Mouse (Mus musculus): ENCODE data around the gene Tbck. TPM values are rescaled to one million over a fixed set of nuclear protein-coding genes. Genes with fewer than 3 reads are reported as not detected.

Gene Tbck
- total RNA-seq, 4 experiments from 2014 or later, result 30.9 to 38.3 (median 34.8) TPM

- DNase-seq (ENCODE audit: low spot score in 2 of 2), result no peak
Observed at GRCm38 (mm10) chr3:132831179-132831873, 147.4 kb downstream of the Tbck start.

DNA sequence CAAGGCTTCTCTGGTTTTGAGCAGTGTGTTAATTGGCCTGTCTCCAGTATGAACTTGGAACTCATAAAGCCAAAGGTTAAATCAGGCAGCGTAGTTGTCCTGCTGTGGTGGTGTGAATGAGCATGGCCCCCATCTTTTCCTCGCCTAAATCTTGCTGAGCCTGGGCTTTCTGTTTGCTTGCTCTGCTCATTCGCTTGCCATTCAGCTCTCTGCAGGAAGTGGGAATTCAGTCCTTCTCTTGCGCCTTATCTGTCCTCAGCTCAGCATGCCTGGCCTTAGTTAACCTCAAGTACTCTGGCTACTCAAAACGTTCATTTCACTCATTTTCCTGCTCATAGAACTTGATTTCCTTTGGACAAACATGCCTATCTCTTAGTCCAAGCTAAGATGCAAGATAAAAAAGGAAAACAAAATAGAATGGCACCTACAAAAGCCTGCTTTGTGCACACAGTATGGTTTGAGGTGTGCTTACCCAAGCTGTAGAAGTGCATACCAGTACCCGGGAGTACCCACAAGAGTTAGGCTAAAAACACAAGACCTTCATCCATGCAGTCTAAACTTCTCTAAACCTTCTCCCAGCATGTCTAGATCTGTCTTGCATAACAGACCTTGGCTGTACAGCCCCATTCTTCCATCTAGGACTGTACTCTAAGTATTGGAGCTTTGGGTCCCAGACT is 151.3 kb downstream of the Tbck start:
- no peak for DNase-seq (ENCODE audit: low spot score in 2 of 2)

- no peak for DNase-seq (ENCODE audit: low spot score in 2 of 2)
Observed at GRCm38 (mm10) chr3:132837134-132837533, 153.2 kb downstream of the Tbck start.

GRCm38 (mm10) chr3:132838656-132839417 is 154.9 kb downstream of the Tbck start:
- DNase-seq (ENCODE audit: low spot score in 2 of 2), result no peak

- no peak for DNase-seq (ENCODE audit: low spot score in 2 of 2)
Observed at GRCm38 (mm10) chr3:132839516-132839915, 155.6 kb downstream of the Tbck start.

DNA sequence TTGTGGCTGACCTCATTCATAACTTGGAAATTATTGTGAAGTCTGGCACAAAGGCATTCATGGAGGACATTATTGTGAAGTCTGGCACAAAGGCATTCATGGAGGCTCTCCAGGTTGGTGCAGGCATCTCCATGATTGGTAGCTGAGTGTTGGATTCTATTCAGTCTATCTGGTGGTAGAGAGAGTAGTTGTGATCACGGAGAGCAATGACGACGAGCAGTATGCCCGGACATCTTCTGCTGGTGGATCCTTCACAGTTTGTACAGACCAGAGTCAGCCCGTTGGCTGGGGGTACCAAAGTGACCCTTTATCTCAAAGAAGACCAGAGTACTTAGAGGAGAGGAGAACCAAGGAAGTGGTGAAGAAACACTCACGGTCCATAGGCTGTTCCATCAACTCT is 158.7 kb downstream of the Tbck start:
- DNase-seq (ENCODE audit: low spot score in 2 of 2), result no peak

DNA sequence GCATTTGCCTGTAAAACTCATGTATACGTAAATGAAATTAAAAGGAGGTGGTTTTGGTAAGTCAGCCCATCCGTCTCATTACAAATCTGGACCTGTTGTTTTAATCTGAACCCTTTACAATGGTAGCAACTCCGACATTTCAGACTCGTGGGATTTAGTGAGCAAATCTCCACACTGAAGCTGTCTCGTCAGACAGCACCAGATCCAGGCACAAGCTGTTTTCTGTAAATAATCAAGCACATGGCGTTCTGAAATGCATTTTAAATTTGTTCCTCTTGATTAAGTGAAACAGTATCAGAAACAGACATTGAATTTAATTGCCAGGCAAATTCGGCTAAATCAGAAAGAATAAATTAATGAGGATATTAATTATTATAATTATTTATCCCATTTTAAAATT is 165.7 kb downstream of the Tbck start:
- no peak for DNase-seq (ENCODE audit: low spot score in 2 of 2)

DNA sequence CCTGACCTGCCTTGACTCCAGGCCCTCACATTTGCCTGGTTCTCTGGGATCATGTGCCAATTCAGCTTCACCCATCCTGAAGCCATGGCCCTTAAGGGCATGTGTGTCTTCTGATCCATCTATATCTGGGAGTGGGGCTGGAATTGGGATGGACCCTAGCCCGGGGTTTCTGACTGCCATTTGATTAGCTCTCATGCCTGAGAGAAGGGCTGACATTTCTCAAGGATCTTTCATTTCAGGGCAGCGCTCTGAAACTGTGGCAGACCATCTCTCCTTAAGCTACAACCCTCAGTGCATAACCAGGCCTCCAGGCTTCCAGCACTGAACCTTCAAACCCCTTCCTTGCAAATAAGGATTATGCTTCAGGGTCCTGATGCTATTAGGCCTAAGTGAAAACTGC is 166.5 kb downstream of the Tbck start:
- no peak for DNase-seq (ENCODE audit: low spot score in 2 of 2)

DNA sequence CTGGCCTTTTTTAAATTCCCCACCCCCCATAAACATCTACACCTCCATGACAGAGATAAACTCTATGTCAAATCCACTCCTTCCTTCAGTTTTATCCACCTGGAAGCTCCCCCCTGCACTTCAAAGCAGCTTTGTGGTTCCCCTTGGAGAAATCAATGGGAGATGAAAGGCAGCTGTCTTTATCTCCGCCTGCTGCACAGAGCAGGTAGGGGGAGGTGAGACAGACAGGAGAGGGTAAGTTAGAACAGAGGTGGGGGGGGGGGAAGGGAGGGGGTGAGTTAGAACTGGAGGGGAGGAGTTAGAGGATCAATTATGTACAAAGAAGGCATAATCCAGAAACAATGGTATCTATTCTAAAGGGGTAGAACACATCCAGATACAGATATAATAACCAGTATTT is 167.5 kb downstream of the Tbck start:
- DNase-seq (ENCODE audit: low spot score in 2 of 2), result no peak

DNA sequence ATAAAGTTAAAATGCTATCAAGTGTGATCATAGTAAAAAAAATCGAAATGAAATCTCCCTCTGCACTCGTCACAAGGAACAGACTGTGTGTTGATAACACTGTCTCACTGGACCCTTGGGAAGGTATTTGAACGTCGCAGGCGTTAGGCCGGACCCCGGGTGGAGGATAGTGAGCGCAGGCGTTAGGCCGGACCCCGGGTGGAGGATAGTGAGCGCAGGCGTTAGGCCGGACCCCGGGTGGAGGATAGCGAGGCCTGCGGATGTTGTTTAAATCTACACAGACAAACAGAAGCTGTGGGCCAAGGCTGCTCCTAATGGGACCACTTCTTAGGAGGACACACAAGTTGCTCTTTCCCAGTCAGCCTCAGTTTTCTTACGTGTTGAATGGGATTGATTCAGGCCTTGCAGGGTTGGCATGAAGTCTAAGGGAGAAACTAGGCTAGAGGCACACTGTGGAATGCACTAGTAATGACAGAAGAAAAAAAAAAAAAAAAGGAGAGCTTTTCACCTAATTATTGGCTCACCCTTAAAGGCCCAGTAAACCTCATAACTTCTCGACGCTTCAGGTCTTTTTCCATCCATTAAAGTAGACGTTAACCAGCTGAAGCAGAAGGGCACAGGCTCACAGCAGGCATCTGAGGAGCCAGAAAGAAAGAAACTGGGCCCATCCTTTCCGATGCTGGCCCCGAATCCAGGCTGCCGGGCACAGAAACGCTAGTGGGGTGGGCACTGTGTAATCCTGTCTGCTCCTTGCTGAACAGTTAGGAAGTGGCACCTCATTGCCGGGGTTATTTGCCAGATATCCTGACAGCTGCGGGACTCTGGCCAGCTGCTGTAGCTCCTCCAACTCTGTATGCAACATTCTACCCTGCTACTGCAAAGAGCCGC is 168.1 kb downstream of the Tbck start:
- no peak for DNase-seq (ENCODE audit: low spot score in 2 of 2)

DNA sequence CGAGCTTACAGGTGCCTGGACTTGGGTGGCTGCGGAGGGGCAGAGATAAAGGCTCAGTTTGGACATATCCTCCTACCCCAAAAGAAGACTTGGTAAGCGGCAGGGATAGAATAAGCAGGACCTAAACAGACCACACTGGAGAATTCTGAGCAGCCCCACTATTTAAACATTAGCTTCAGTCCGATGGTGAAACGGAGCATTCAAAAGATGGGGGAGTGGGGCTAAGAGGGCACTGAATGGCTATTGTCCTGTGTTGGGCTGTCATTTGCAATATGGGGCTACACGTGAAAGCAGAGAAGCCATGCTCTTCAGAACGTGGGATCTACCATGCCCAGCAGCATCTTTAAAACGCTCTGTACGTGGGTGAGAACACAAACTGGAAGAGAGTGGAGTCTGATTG is 170.3 kb downstream of the Tbck start:
- no peak for DNase-seq (ENCODE audit: low spot score in 2 of 2)

GRCm38 (mm10) chr3:132855458-132856212 is 171.7 kb downstream of the Tbck start:
- no peak for DNase-seq (ENCODE audit: low spot score in 2 of 2)

DNA sequence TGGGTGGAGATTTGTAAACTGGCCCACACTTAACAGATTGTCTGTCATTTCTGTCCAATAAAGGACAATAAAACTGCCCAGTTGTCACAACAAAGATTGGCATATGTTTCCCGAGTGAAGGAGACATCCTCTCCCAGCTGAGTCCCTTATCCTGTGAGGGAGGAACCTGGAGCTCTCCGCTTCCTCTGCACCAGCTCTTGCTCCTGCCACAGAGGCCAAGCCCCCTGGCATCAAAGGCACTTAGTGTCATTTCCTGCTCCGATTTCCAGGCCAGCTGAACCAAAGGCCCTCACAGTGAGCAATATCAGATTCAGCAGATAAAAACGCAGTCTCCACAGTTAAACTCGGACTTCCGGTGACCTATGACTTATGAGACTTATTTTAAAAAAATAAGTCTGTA is 172.7 kb downstream of the Tbck start:
- DNase-seq (ENCODE audit: low spot score in 2 of 2), result no peak

GRCm38 (mm10) chr3:132858849-132859248 is 174.9 kb downstream of the Tbck start:
- no peak for DNase-seq (ENCODE audit: low spot score in 2 of 2)

DNA sequence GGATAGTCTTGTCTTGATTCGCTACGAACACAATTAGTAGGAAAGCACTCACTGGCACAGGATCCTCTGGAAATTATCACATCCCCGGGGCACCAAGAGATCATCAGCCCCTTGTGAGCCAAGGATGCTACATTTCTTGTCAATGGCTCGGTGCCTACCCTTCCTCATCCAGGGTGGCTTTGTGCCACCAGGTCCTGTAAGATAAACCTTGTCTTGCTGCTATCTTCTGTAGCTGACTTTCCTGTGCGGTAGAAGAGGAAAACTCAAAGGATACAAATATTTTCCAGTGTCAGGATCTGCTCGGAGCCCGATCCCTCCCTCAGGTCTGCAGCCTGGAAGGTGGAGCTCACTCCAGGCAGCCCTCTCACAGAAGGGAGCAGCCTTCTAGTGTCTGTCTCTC is 175.6 kb downstream of the Tbck start:
- no peak for DNase-seq (ENCODE audit: low spot score in 2 of 2)

- DNase-seq (ENCODE audit: low spot score in 2 of 2), result no peak
Observed at GRCm38 (mm10) chr3:132860796-132861195, 176.9 kb downstream of the Tbck start.

DNA sequence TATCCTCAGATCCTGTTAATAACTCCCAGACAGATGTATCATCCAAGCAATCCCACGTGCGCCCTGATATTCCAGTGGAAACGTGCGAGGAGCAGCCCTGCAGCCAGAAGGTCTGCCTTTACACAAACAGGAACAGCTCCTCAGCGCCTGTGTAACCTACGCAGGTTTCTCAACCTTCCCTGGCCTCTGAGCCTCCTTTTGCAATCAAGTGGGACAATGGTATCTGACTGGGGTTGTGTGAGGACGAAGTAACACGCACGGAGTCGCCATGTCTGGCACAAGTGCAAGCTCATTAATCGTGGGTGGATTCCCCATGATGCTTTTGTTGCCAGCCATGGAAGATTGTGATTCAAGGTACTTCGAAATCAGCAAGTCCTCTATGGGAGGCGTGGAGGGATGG is 179.9 kb downstream of the Tbck start:
- peak in 1 of 2 experiments; percentile 12 for DNase-seq (ENCODE audit: low spot score in 2 of 2)

DNA sequence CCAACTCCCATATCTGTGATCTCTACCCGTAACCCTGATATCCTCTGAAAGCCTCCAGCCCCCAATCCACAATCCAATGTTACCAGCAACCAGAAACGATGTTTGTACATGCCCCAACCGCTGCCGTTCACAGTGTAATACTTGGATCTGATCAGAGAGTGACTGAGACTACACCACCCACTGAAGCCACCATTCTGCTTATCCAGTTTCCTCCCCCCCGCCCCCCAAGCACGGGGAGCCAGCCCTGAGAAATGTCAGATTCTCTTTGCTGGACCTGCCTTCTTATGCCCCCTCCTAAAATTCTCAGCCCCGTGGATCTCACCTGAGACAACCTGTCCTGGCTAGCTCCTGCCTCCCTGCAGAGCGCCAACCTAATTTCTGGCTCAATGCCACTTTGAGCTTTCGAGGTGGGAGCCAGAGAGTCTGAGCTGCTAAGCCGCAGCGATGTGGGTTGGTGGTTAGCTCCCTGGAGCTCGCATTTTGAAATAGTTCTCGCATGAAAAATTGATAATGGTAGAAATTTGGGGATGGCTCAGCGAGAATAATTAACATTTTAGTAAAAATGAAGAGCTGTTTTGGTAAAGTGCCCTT is 180.5 kb downstream of the Tbck start:
- DNase-seq (ENCODE audit: low spot score in 2 of 2), result no peak

DNA sequence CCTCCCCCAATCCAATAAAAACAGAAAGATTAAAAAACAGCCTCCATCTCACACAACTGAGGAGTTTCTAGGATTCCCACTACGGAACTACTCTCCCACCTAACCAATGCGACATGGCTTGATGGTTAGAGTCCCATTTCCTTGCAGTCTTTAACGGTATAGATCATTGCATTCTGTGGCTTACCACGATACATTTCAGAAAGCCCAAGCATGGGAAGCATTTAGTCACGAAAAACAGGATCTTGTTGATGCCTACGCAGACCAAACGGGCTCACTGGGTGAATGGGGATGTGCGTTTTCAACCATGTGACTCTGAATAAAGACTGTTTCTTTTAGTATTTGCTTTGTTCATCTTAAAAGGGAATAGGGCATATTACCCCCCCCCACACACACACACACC is 181.0 kb downstream of the Tbck start:
- DNase-seq (ENCODE audit: low spot score in 2 of 2), result no peak

DNA sequence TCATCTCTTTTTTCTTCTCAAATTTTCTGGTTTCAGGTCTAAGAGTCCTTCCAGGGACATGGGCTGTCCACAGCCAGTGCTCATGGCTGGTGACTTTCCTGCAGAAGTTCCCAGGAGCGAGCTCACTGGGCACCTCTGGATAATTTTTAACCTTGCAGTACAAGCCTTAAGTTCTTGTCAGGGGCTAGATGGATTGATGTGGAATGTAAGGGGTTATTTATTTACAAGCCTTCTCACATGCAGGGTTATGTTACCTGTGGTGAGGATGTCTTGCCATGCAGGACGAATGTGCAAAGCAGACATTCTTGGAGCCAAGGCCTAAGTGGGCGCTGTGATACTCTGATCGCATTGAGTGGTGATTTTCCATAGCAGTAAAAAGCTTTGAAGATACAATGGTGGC is 181.7 kb downstream of the Tbck start:
- no peak for DNase-seq (ENCODE audit: low spot score in 2 of 2)

Measured in layer of hippocampus, adult 8-10 months (tissue).